Mouse (Mus musculus) spleen, adult 2 months (tissue): ENCODE data around the gene Cfap157.

Experiments used
- CTCF ChIP-seq: fragments of 200-500 bp; IDR thresholded peaks from 2 replicates; pipeline ENCODE4 v1.5.1; 2011; ENCODE audit warnings: mild to moderate bottlenecking, inconsistent platforms; ENCODE audit not compliant: insufficient read depth, insufficient read length, insufficient replicate concordance; ENCODE audit errors: extremely low read depth
- POLR2A ChIP-seq: fragments of 200-500 bp; IDR thresholded peaks from 2 replicates; pipeline ENCODE4 v1.6.1; 2011; ENCODE audit warnings: low read depth, low read length, inconsistent platforms

DNA sequence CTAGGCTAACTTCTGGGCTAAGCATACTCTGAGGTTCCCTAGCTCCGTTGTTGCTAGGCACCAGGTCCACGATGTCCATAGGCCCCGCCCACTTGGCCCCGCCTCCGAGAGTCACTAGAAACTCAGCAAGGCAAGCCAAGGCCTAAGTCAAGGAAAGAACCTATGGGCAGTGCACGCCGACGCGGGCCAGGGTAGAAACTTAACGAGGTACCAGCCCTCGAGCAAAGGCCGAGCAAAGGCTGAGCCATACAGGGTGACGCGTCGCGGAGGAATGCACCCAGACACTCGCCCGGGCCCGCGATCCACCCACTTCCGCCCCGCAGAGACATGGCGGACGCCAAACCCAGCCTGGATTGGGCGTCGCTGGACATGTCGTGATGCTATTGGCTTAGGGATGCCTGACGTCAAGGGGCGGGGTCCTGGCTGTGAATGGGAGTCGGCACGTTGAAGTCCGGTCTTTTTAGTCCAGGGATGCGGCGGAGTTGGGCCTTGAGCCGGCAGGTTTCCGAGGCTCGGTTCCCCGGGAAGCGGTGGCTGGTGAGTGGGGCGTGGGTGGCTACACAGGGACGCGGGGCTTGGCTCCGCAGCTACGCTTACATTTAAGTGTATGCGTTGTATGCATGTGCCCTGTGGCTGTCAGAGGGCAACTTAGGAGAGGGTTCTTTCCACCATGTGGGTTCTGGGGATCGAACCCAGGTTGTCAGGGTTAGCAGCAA is 8.7 kb downstream of the Cfap157 start, which contains the start of the genes Ttc16 and Ptrh1:
- TF ChIP-seq CTCF (no peak), POLR2A (no peak)
